Mouse (Mus musculus) 3134 (cell line): ENCODE results near the gene Spsb3.

Experiments
- DNase-seq: peaks from one replicate; pipeline ENCODE4 v3.0.0-alpha.2; 2011; ENCODE audit warnings: low spot score; ENCODE audit not compliant: insufficient read length; ENCODE audit errors: extremely low read depth

Spsb3 gene

DNA sequence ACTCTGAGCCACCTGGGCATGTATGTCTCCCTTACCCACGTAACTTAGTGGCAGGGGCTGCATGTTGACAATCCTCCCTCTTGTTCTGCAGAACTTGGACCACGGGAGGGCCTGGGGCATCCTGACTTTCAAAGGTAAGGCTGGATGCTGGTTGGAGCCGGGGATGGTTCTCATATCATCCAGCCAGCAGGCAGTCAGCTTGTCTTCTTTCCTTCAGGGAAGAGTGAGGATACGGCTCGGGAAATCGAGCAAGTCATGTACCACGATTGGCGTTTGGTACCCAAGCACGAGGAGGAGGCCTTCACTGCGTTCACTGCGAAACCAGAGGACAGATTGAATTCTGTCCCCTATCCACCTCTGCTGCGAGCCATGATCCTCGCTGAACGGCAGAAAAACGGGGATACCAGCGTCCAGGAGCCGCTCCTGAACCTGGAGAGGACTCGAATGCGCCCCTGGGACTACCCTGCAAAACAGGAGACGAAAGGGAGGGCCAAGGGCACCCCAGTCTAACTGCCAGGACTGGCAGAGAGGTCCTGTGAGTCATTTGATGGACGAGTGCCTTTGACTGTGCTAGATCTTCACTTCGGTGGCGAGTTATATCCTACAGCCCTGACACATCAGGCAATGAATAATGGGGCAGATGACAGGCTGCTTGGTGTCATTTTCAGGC is 9.3 kb downstream of the Spsb3 start:
- DNase-seq, result peak; percentile 62

DNA sequence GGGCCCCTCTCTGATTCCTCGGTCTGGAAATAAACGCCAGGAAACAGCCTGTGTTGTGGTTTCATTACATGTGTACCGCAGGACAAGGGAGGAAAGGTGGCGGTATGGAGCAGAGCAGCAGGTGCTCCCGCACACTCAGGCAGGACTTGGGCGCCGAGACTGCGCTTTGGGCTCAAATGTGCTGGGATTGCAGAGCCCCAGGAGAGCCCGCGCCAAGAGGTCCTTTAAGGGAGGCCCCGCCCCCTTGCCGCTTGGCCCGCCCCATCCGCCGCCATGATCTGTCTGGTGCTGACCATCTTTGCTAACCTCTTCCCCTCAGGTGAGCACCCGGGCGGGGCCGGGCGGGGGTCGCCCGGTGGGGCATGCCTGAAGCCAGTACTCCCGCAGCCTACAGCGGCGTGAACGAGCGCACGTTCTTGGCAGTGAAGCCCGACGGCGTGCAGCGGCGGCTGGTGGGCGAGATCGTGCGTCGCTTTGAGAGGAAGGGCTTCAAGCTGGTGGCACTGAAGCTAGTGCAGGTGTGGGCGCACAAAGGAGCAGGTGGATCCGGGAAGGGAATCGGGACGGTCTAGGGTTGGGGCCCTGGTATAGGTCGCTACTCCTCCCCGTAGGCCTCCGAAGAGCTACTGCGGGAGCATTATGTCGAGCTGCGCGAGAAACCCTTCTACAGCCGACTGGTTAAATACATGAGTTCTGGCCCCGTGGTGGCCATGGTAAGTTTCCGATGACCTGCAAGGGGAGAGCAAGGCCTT is 10.0 kb downstream of the Spsb3 start, which contains the start of gene Nme3:
TSS of gene Nme3 (plus strand) at position 260 of the 752 bp plus-strand sequence.
- DNase-seq, result peak; percentile 72

DNA sequence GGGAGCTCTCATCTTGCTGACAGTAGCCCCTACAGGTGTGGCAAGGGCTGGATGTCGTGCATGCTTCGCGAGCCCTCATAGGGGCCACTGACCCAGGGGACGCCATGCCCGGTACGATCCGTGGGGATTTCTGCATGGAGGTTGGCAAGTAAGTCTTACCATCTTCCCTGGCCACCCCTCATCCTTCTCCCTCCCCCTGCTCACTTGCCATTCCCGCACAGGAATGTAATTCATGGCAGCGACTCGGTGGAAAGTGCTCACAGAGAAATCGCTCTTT is 10.5 kb downstream of the Spsb3 start:
- no peak for DNase-seq

DNA sequence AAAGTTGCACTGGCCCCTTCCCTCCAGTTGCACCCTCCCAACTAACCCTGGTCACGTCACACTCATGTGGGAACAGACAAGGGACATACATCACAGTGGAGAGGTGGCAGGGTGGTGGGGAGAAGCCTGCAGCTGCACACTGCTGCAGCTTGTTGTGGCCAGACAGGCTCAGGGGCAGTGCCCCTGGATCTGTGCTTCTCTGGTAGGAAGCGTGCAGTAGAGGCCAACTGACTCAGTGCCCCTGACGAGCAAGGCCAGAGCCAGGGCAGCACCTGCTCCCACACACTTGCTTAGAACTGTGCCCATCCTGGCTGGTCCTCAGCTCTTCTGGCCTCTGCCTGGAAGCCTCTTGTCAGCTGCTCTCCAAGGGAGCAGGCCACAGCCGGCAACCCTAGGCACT is 11.2 kb downstream of the Spsb3 start:
- DNase-seq, result no peak

DNA sequence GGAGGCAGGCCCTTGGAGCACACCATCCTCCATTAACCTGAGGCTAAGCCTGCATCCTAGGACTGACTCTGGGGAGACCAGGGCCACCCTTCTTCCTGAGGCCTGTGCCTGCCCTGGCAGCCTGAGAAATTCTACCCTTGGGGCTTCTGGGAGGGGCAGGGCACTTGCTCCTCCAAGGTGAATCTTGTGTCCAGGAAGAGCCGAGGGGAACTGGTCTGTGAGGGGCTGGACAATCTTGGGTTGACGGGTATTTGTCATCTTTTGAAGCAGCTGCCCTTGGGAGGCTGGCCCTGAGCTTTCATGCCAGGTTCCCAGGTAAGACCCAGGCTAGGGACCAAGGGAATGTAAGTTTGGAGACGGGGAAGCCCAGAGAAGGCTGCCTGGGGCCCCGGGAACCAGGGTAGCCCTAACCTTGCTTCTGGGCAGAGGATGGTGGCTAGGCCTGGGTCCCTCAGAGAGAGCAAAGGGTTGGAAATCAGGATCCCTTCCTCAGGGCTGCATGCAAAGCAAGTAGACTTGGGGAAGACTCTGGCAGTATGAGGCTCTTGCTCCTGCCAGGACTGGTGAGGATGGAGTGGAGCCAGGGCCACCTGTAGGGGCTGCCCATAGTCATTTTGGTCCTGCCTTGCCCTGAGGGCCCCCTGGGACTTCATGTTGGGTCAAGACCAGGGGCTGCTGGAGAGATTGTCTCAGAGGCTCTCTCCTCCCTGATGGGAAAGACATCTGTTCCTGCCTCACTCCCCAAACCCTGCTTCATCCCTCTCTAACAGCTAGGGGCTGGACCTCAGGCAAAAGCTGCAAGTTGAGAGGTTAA is 11.8 kb downstream of the Spsb3 start:
- no peak for DNase-seq

DNA sequence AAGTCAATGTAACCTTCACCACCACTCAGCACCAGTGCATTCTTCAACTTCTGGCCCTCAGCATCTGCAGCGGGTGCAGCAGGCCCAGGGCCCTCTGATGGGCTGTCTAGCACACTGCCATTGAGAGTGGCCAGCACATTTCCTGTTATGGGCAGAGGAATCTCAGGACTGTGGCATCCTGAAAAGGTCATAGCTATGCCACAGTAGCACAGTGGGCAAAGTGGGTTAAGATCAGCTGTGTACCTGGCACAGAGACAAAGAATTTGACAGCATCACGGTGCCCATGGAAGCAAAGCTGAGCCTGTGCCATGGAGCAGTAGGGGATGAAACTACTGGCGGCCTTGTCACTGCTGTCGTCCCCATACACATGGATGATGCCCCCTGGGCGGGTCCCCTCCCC is 12.7 kb downstream of the Spsb3 start:
- no peak for DNase-seq

DNA sequence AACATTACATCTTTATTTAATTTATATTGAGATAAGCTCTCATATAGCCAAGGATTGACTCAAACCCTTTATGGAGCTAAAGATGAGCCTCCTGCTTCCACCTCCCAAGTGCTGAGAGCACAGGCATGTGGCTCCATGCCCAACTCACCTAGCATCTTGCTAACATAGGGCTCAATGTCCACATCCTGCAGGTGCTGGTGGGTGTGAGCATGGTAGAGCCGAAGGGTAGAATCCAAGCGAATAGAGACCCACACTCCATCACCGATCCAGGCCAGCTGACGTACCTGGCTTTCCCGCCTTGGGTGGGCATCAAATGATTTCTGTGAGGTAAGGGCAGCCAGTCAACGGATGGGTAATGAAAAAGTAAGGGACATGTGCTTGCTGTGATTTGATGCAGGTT is 13.6 kb downstream of the Spsb3 start:
- DNase-seq, result no peak

DNA sequence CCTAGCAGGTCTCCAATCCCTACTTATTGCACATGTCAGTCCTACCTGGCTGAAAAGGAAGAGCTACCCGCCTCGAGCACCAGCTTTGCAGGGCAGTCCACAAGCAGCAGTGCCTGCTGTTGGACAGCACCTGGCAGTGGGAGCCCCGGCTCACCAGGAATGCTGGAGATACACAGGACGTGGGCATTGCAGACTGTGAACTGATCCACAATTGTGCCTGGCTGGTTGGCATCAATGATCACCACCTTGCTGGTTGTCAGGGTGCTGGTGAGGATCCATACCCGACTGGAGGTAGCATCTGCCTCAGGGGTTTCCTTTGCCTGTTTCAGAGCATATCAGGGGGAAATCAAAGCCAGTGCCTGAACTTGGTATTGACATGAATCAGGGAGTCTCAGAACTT is 15.7 kb downstream of the Spsb3 start:
- DNase-seq, result no peak

DNA sequence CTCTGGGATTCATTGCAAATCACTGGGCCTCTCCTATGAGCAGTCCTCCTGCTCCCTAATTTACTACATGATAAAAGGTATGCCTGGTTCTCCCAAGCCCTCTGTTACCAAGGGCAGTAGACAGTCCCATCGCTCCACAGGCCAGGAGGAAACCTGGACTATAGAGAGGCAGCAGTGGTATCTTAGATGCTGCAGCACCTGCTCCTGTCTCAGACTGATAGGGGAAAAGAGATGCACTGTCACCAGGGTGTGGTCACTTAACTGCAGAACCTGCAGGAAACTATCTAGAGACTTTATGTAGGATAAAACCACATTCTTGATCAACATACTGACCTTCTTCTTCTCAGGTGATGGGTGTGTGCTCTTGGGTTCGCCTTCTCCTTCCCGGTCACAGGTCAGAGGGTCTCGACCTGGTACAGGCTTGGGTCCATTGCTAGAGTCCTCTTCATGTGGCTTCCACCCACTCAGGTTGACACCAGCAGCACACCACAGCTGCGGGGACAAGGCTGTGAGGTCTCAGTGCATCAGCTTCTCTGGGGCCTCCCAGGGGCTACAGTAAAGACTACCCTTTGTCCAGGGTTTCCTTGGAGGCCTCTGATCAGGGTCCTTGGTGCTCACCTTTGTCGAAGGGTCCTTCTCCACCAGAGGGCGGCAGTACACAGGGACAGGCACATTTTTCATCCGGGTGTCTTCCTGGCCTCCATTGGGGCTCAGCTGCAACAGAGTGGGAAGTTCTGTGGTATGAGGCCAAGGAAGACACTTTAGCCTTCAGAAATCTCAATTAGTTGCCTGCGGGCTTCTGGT is 16.4 kb downstream of the Spsb3 start:
- DNase-seq, result no peak

DNA sequence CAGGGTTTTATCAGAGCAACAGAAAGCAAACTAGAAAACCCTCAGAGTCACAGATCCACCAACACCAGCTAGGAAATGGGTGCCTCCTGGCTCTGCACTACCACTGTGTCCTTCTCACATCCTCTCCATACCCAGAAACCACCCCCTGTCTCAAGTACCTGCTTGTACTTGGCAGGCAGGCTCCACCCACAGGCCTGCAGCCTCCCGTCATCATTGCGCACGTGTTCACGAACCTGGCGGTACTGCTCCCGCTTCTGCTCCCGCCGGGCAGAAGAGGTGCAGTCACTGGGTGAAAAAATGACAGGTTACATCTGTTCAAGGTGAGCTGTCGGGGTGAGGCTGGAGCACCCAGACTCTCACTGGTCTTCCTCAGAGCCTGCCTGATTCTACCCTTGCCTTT is 17.3 kb downstream of the Spsb3 start:
- no peak for DNase-seq

DNA sequence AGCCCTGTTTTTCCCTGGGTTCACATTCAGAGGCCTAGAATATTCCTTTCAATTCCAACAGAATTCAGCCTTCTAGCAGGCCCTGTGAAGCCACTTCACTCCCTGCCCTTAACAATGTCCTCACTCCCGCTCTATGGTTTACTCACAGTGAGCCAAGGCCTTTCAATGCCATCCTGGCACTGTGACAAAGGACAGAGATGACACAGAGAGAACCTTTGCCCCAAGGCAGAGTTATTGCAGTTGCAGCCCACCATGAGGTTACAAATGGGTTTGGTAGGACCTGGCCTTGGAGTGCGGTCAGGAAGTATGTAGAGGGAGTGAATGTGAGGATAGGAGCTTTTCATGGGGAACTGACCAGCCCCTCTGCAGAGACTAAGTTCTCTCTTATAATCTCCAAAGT is 21.1 kb downstream of the Spsb3 start:
- no peak for DNase-seq

DNA sequence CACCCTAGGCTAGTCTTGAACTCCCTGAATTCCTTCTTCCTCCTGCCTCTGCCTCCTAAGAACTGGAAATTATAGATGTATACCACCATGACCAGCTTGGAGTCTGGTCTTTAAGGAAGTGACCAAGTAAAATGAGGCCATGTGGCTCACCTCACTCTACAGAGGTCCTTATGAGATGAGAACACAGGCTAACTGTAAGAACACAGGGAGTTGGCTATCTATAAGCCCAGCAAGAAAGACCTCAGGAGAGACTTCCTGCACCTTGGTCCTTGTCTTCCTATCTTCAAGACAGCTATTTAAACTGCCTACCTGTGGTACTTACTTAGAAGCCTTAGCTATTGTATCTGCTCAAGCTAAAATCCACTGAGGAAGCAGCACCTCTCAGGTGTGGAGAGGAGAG is 27.5 kb downstream of the Spsb3 start:
- DNase-seq, result no peak

DNA sequence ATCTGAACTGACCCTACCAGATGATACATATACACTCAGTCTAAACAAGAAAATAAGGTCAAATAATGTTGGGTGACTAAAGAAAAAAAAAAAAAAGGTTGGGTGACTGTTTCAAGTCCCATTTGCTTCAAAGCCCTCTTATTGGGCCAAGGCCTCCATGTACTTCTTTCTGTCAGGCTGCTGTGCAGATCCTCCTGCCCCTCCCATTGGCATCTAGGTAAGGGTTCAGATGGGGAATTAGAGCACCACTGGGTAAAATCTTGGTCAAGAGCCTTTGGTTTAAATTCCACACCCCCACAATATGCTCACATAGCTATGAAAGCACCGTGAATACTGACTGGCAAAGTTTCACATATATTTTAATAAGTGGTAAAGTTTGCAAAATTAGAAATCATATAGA is 36.8 kb downstream of the Spsb3 start:
- no peak for DNase-seq

DNA sequence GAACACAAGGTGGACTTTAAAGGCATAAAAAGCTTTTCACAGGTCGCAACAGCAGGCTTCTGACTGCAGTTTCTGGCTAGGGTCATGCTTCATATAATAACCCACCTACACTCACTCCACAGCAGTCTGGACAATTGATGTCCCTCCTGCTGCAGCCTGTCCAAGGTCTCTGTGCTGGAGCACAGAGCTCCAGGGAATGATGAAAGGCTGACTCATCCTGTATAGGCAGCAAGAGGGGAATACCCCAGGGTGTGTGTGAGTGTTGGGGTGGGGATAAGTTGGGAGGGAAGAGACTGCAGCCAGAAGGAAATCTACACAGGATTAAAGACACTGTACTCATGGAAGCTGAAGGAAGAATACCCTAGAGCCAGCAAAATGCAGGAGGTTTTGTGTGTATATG is 43.1 kb downstream of the Spsb3 start:
- DNase-seq, result peak; percentile 63

DNA sequence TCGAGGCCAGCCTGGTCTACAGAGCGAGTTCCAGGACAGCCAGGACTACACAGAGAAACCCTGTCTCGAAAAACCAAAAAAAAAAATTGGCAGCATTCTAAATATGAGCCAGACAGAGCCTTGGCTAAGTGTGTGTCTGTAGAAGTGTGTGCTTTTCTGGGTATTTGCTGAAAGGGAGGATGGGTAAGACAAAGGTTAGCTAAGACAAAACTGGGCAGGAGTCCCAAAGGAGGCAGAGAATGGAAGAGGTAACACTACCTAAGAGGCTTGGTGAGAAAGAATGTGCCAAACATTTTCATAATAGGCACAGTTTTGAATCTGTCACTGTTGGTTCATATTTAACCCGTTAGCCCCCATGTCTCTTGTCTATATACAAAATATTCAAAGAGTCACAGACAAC is 46.0 kb downstream of the Spsb3 start:
- no peak for DNase-seq

DNA sequence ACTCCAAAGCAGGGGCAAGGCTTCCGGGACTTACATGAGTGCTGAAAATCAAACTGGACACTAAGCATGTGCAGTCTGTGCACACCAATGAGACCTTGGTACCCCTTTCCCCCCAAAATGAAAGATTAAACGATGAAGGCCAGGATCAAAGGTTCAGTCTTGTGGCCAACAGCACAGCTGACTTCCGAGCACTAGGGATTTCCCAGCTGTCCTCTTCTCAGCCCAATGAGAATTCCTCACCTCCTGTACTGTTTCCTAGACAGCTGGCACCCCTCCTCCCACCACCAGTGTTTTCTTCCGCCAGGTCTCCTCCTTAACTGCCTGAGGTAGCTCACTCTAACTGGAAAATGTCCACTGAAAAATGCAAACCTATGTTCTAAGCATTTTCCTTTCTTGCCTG is 46.7 kb downstream of the Spsb3 start:
- no peak for DNase-seq

DNA sequence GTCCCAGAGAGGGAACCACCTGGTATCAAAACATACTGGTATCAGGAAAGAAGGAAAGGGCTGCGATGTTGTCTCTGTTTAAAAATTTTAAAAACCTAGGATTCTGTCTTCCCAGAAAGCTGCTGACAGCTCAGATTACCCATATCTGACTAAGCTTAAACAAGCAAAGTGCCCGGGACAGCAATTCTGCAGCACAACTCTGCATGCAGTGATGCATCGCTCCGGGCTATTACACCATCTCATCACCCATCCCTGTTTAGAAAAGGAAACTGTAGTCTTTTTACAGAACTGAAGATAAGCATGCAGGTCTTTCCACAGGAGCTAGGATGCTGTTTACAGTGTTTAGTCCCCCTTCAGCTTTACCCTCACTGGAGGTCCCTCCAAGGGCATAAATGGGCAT is 48.5 kb downstream of the Spsb3 start:
- no peak for DNase-seq

DNA sequence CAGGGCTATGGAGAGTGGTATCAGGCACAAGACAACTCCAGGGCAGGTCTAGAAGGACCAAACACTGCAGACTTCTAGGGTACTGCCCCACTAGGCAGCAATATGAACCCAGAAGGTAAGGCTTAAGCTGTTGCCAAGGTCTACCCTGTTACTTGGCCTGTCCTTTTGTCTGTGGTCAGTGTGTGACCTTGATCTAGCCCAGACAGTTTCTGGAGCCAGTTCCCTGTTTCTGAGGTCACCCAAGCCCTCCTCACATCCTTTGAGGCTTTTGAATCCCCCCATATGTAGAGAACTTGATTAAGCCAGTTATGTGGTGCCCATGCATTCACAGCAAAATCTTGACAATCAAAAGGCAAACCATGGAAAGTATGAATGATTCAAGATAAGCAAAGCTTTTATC is 49.2 kb downstream of the Spsb3 start:
- no peak for DNase-seq

DNA sequence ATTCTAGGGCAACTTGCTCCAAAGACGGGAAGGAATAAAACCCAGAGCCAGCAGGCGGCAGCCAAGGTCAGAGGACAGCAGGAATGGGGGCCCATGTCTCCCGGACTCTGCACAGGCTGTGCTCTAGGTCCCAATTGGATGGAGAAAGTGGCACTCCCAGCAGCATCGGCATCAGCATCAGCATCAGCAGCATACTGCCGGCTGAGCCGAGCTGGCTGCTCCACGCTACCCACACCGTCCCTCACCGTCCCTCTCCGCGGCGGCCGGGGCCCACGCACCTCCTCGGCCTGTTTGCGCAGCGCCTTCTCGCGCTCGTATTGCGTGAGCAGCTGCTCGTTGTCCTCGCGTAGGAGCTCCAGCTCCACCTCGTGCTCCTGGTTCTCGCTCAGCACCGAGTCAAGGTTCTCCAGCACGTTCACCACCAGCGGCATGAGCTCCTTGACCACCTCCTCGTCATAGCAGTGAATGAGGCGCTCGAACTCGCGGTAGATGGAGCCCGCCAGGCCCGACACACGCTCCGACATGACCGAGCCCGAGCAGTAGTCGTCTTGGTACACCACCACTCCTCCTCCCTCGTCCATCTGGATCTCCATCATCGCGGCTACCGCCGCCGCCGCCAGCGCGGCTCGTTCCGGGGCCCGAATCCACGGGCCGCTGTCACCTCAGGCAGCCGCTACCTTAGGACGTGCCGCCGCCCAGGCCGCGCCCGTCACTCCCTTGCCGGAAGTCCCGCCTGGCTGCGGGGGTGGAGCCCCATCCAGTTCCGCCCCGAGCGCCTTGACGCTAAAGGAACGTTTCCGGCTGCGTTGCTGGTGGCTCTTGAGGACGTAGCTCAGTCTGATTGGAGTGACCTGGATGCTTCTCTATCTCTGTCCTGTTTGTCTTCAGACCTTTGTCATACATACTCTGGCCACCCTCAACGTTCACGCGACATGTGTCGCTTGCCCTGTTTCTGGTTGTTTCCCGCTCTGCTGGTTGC is 50.1 kb downstream of the Spsb3 start, which contains the start of gene Mapk8ip3:
TSS of gene Mapk8ip3 (minus strand) at position 719 of the 979 bp plus-strand sequence.
- peak; percentile 97 for DNase-seq

DNA sequence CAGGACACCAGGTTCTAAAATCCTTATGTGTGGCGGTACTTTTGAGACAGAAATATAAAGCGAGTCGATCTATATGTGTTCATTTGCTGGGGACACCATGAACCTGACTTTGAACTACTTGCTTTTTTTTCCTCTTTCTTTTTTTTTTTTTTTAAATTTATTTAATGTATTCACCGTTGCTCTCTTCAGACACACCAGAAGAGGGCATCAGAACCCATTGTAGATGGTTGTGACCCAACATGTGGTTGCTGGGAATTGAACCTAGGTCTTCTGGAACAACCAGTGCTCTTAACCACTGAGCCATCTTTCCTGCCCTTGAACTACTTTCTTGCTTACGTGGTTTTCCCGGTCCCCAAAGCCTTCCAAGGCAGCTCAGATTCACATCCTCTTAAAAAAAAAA is 50.8 kb downstream of the Spsb3 start:
- no peak for DNase-seq
